Mouse (Mus musculus): ENCODE results near the gene Apol6. TPM values are rescaled to one million over a fixed set of nuclear protein-coding genes. Genes with fewer than 3 reads are reported as not detected.

The Apol6 gene
- total and polyA plus RNA-seq, 3 experiments = not detected

DNA sequence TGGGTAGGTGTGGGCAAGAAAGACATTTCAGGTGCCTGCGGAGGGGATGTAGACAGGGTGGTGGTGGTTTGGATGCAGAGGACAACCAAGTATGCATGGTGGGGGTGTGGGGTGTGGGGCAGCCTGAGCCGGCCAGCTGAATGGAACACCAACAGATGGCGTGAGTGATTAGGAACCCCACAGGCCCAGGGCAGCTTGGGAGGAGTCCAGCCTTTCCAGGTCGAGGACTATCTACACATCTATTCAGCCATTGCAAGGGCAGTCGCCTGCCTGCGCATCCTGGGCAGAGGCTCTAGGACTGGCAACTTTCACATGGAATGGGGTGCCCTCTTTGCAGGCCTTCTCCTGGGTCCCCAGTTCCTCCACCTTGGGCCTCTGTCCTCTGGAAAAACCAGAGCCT lies 10.0 kb upstream of the Apol6 start:
- in situ Hi-C loops (cut with MboI; ENCODE audit: low pct_ligation_motif_present, low pct_unique_long_range_greater_than_20kb, low sequenced_read_pairs) (no loop called here), dilution Hi-C loops (cut with MboI; ENCODE audit: extremely low pct_ligation_motif_present, extremely low pct_unique_long_range_greater_than_20kb, low sequenced_read_pairs) (no loop called here)
- Histone ChIP-seq H3K4me1 (ENCODE audit: control insufficient read depth in 1 of 2, insufficient read depth in 2 of 2) (0 out of 4 replicates have a peak, but pooled peaks cover 0 to 2% of the 10 kb centered on the region in 2 experiments), H3K36me3 (replicated peaks in 1 of 2; ENCODE audit: control insufficient read depth in 1 of 2, insufficient read depth in 1 of 2, low read length in 1 of 2) (no peaks in the 10 kb centered on the region), H3K27me3 (replicated peaks) (peaks cover 84% of the 10 kb centered on the region), H3K4me2 (ENCODE audit: insufficient read depth, low read depth, poor library complexity, severe bottlenecking) (no peak overlapping the region), H3K9me3 (replicated peaks; ENCODE audit: low read length) (no peaks in the 10 kb centered on the region), H3K79me2 (replicated peaks; ENCODE audit: control insufficient read depth, extremely low read depth, insufficient read depth, poor library complexity, severe bottlenecking) (no peaks in the 10 kb centered on the region), H3K4me3 (replicated peaks in 1 of 3; ENCODE audit: low read depth in 2 of 3, low read length in 2 of 3, poor library complexity in 1 of 3) (no peak overlapping the region), H3K27ac (ENCODE audit: insufficient read depth, low read depth) (no peak overlapping the region), H3K9ac (ENCODE audit: insufficient read depth, low read depth) (no peak overlapping the region)
- no peak for TF ChIP-seq CHD1 (IDR thresholded peaks at IDR 0.05; ENCODE audit: low read depth, low read length)
- TF ChIP-seq RAD21 (IDR thresholded peaks at IDR 0.05; ENCODE audit: low read depth, low read length) = no peak
- DNase-seq (ENCODE audit: extremely low read depth) = no peak

DNA sequence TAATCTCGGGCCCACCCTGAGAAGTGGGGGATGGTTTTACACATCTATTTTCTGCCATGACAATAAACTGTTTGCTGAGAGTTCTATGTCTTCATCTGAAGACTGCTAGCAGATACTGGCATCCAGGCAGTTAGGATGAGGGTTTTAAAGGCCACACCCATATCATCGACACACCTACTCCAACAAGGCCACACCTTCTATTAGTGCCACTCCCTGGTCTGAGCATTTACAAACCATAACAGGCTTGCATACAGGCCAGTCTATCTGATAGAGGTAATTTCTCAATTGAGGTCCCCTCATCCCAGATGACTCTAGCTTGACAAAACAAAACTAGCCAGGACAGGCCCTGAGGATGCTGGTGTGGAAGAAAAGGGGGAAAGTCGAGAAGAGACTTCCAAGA lies 8.9 kb upstream of the Apol6 start:
- no peak for TF ChIP-seq SMC3 (IDR thresholded peaks at IDR 0.05; ENCODE audit: low read depth, low read length)
- dilution Hi-C loops (cut with MboI; ENCODE audit: extremely low pct_ligation_motif_present, extremely low pct_unique_long_range_greater_than_20kb, low sequenced_read_pairs) = no loop called here

GRCm38 (mm10) chr15:77036320-77036988 lies 8.1 kb upstream of the Apol6 start:
- no peak overlapping the region for H3K4me2 ChIP-seq (ENCODE audit: insufficient read depth, low read depth, poor library complexity, severe bottlenecking)
- peaks cover 2% of the 10 kb centered on the region for H3K9me3 ChIP-seq (replicated peaks; ENCODE audit: low read length)
- peaks cover 83% of the 10 kb centered on the region for H3K27me3 ChIP-seq (replicated peaks)
- no peak for TF ChIP-seq ETS1 (conservative IDR thresholded peaks at IDR 0.05; ENCODE audit: low read depth, low read length)
- no peak overlapping the region for H3K27ac ChIP-seq (ENCODE audit: insufficient read depth, low read depth)
- H3K4me1 ChIP-seq (ENCODE audit: control insufficient read depth in 1 of 2, insufficient read depth in 2 of 2) = 0 out of 4 replicates have a peak, but pooled peaks cover 0 to 2% of the 10 kb centered on the region in 2 experiments
- no peaks in the 10 kb centered on the region for H3K36me3 ChIP-seq (replicated peaks in 1 of 2; ENCODE audit: control insufficient read depth in 1 of 2, insufficient read depth in 1 of 2, low read length in 1 of 2)
- no peak overlapping the region for H3K4me3 ChIP-seq (replicated peaks in 1 of 3; ENCODE audit: low read depth in 2 of 3, low read length in 2 of 3, poor library complexity in 1 of 3)
- H3K79me2 ChIP-seq (replicated peaks; ENCODE audit: control insufficient read depth, extremely low read depth, insufficient read depth, poor library complexity, severe bottlenecking) = no peaks in the 10 kb centered on the region
- in situ Hi-C loops (cut with MboI; ENCODE audit: low pct_ligation_motif_present, low pct_unique_long_range_greater_than_20kb, low sequenced_read_pairs) (no loop called here), dilution Hi-C loops (cut with MboI; ENCODE audit: extremely low pct_ligation_motif_present, extremely low pct_unique_long_range_greater_than_20kb, low sequenced_read_pairs) (no loop called here)
- H3K9ac ChIP-seq (ENCODE audit: insufficient read depth, low read depth) = no peak overlapping the region
- DNase-seq (ENCODE audit: extremely low read depth) = no peak

More for the DNA sequence above, 8.9 kb upstream of the Apol6 start:
- H3K9ac ChIP-seq (ENCODE audit: insufficient read depth, low read depth) = no peak overlapping the region
- no peaks in the 10 kb centered on the region for H3K9me3 ChIP-seq (replicated peaks; ENCODE audit: low read length)
- H3K36me3 ChIP-seq (replicated peaks in 1 of 2; ENCODE audit: control insufficient read depth in 1 of 2, insufficient read depth in 1 of 2, low read length in 1 of 2) = no peaks in the 10 kb centered on the region
- no peak overlapping the region for H3K4me3 ChIP-seq (replicated peaks in 1 of 3; ENCODE audit: low read depth in 2 of 3, low read length in 2 of 3, poor library complexity in 1 of 3)
- no peak for DNase-seq (ENCODE audit: extremely low read depth)
- 0 out of 4 replicates have a peak, but pooled peaks cover 0 to 2% of the 10 kb centered on the region in 2 experiments for H3K4me1 ChIP-seq (ENCODE audit: control insufficient read depth in 1 of 2, insufficient read depth in 2 of 2)
- no peak overlapping the region for H3K27ac ChIP-seq (ENCODE audit: insufficient read depth, low read depth)
- in situ Hi-C loops (cut with MboI; ENCODE audit: low pct_ligation_motif_present, low pct_unique_long_range_greater_than_20kb, low sequenced_read_pairs) = no loop called here
- no peak overlapping the region for H3K4me2 ChIP-seq (ENCODE audit: insufficient read depth, low read depth, poor library complexity, severe bottlenecking)
- no peaks in the 10 kb centered on the region for H3K79me2 ChIP-seq (replicated peaks; ENCODE audit: control insufficient read depth, extremely low read depth, insufficient read depth, poor library complexity, severe bottlenecking)
- H3K27me3 ChIP-seq (replicated peaks) = peaks cover 86% of the 10 kb centered on the region

GRCm38 (mm10) chr15:77036989-77037277 lies 7.6 kb upstream of the Apol6 start:
- in situ Hi-C loops (cut with MboI; ENCODE audit: low pct_ligation_motif_present, low pct_unique_long_range_greater_than_20kb, low sequenced_read_pairs) = no loop called here
- dilution Hi-C loops (cut with MboI; ENCODE audit: extremely low pct_ligation_motif_present, extremely low pct_unique_long_range_greater_than_20kb, low sequenced_read_pairs) = no loop called here
- Histone ChIP-seq H3K4me1 (ENCODE audit: control insufficient read depth in 1 of 2, insufficient read depth in 2 of 2) (0 out of 4 replicates have a peak, but pooled peaks cover 0 to 2% of the 10 kb centered on the region in 2 experiments), H3K4me3 (replicated peaks in 1 of 3; ENCODE audit: low read depth in 2 of 3, low read length in 2 of 3, poor library complexity in 1 of 3) (no peak overlapping the region), H3K4me2 (ENCODE audit: insufficient read depth, low read depth, poor library complexity, severe bottlenecking) (no peak overlapping the region), H3K9me3 (replicated peaks; ENCODE audit: low read length) (peaks cover 2% of the 10 kb centered on the region), H3K27ac (ENCODE audit: insufficient read depth, low read depth) (no peak overlapping the region), H3K36me3 (replicated peaks in 1 of 2; ENCODE audit: control insufficient read depth in 1 of 2, insufficient read depth in 1 of 2, low read length in 1 of 2) (no peaks in the 10 kb centered on the region), H3K79me2 (replicated peaks; ENCODE audit: control insufficient read depth, extremely low read depth, insufficient read depth, poor library complexity, severe bottlenecking) (no peaks in the 10 kb centered on the region), H3K27me3 (replicated peaks) (peaks cover 80% of the 10 kb centered on the region), H3K9ac (ENCODE audit: insufficient read depth, low read depth) (no peak overlapping the region)
- DNase-seq (ENCODE audit: extremely low read depth) = no peak
- TF ChIP-seq TCF12 (IDR thresholded peaks at IDR 0.05; ENCODE audit: low read depth, low read length) = no peak
- TF ChIP-seq KAT2A (IDR thresholded peaks at IDR 0.05; ENCODE audit: insufficient replicate concordance, low read length) = no peak
- TF ChIP-seq HCFC1 (IDR thresholded peaks at IDR 0.05; ENCODE audit: low read depth, low read length) = no peak
- no peak for TF ChIP-seq CTCF (conservative IDR thresholded peaks at IDR 0.05 in 1 of 2, IDR thresholded peaks at IDR 0.05 in 1 of 2; ENCODE audit: low read depth in 2 of 2, low read length in 2 of 2)
- TF ChIP-seq SIN3A (IDR thresholded peaks at IDR 0.05; ENCODE audit: low read length) = no peak
- no peak for TF ChIP-seq MAZ (IDR thresholded peaks at IDR 0.05; ENCODE audit: low read depth, low read length)
- TF ChIP-seq CHD1 (IDR thresholded peaks at IDR 0.05; ENCODE audit: low read depth, low read length) = no peak
- no peak for TF ChIP-seq POLR2AphosphoS2 (IDR thresholded peaks at IDR 0.05; ENCODE audit: low read depth, low read length)
- no peak for TF ChIP-seq MXI1 (IDR thresholded peaks at IDR 0.05; ENCODE audit: low read depth, low read length)
- TF ChIP-seq JUND (conservative IDR thresholded peaks at IDR 0.05; ENCODE audit: low read depth, low read length) = no peak
- no peak for TF ChIP-seq GABPA (IDR thresholded peaks at IDR 0.05; ENCODE audit: insufficient replicate concordance, low read depth, low read length)
- no peak for TF ChIP-seq USF2 (conservative IDR thresholded peaks at IDR 0.05; ENCODE audit: low read depth, low read length)
- no peak for TF ChIP-seq EP300 (IDR thresholded peaks at IDR 0.05; ENCODE audit: low read length)
- TF ChIP-seq RAD21 (IDR thresholded peaks at IDR 0.05; ENCODE audit: low read depth, low read length) = no peak
- no peak for TF ChIP-seq JUN (IDR thresholded peaks at IDR 0.05; ENCODE audit: insufficient read depth, low read depth, low read length)
- no peak for TF ChIP-seq MAFK (IDR thresholded peaks at IDR 0.05; ENCODE audit: insufficient replicate concordance, low read length)
- TF ChIP-seq IRF4 (IDR thresholded peaks at IDR 0.05; ENCODE audit: low read depth, low read length) = no peak

Data from CH12.LX (cell line).